Mouse (Mus musculus) olfactory bulb, adult 2 months (tissue): ENCODE measurements around the gene Tpst2.

Experiments used
- CTCF ChIP-seq: fragments of 200-500 bp; IDR thresholded peaks from 2 replicates; pipeline ENCODE4 v1.5.1; 2012; ENCODE audit warnings: low read depth, mild to moderate bottlenecking, low read length, moderate library complexity; ENCODE audit not compliant: insufficient read depth
- POLR2A ChIP-seq: fragments of 200-500 bp; IDR thresholded peaks from 2 replicates; pipeline ENCODE4 v1.6.1; 2012; ENCODE audit warnings: mild to moderate bottlenecking, low read depth, low read length, moderate library complexity; ENCODE audit not compliant: insufficient read depth

DNA sequence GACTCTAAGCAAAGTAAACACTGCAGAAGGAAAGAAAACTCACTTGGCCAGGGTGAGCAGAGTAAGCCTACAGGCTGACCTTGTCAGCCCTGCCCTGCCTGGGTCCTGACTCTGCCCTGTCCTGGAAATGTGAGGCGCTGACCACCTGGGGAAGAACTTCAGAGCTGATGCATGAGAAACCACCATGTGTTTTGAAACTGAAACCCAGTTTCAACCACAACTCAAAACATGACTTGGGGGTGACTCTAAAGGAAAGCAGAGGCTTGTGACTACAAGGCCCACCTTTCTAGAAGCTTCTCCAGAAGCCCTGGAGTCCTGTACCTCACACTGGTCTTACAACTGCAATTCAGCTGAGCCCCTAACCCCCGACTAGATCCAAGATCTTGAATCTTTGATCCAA lies 3.6 kb upstream of the Tpst2 start:
- TF ChIP-seq CTCF (no peak), POLR2A (no peak)
